Mouse (Mus musculus): Measurements from ENCODE around the gene Tmem150a. TPM values are rescaled to one million over a fixed set of nuclear protein-coding genes. Genes with fewer than 3 reads are reported as not detected.

Gene Tmem150a
- polyA plus RNA-seq (2012; rRNA removed; ENCODE audit: low replicate concordance): 44.1 and 44.7 TPM in 2 replicates

GRCm38 (mm10) chr6:72355066-72355911 is at the start of gene Tmem150a:
TSS of gene Tmem150a (plus strand) at chr6:72355447.

GRCm38 (mm10) chr6:72345074-72345567 is 10.1 kb upstream of the Tmem150a start, which contains the start of gene Usp39:
TSS of gene Usp39 (minus strand) at chr6:72345184.

GRCm38 (mm10) chr6:72347166-72347941 is 7.9 kb upstream of the Tmem150a start, which contains the start of gene 0610030E20Rik:
TSS of gene 0610030E20Rik (plus strand) at chr6:72347317.

GRCm38 (mm10) chr6:72366844-72367443 is 11.7 kb downstream of the Tmem150a start, which contains the start of gene Rnf181:
TSS of gene Rnf181 (minus strand) at chr6:72366956.

GRCm38 (mm10) chr6:72380131-72380770 is 25.0 kb downstream of the Tmem150a start, which contains the start of gene Vamp5:
TSS of gene Vamp5 (minus strand) at chr6:72380468.

GRCm38 (mm10) chr6:72389941-72390771 is 34.9 kb downstream of the Tmem150a start, which contains the start of gene Vamp8:
TSS of gene Vamp8 (minus strand) at chr6:72390703.

Other genes starting within 250 kb of the Tmem150a start
- gene Atoh8, start 119.9 kb upstream of the Tmem150a start, polyA plus RNA-seq (2012; rRNA removed; ENCODE audit: low replicate concordance): 5.4 and 8.8 TPM in 2 replicates
- 0.60 and 0.72 TPM in 2 replicates for gene Sftpb, start 50.8 kb upstream of the Tmem150a start, polyA plus RNA-seq (2012; rRNA removed; ENCODE audit: low replicate concordance)
- gene Usp39, start 10.3 kb upstream of the Tmem150a start, polyA plus RNA-seq (2012; rRNA removed; ENCODE audit: low replicate concordance): 4.9 and 5.8 TPM in 2 replicates
- 6.6 and 9.1 TPM in 2 replicates for gene 0610030E20Rik, start 8.1 kb upstream of the Tmem150a start, polyA plus RNA-seq (2012; rRNA removed; ENCODE audit: low replicate concordance)
- gene Rnf181, start 11.5 kb downstream of the Tmem150a start, polyA plus RNA-seq (2012; rRNA removed; ENCODE audit: low replicate concordance): 90.6 and 127 TPM in 2 replicates
- gene Vamp5, start 25.0 kb downstream of the Tmem150a start, polyA plus RNA-seq (2012; rRNA removed; ENCODE audit: low replicate concordance): 14.0 and 23.5 TPM in 2 replicates
- gene Vamp8, start 35.3 kb downstream of the Tmem150a start, polyA plus RNA-seq (2012; rRNA removed; ENCODE audit: low replicate concordance): 184 and 294 TPM in 2 replicates
- gene Ggcx, start 58.9 kb downstream of the Tmem150a start, polyA plus RNA-seq (2012; rRNA removed; ENCODE audit: low replicate concordance): 6.8 and 12.1 TPM in 2 replicates
- 20.1 and 71.9 TPM in 2 replicates for gene Mat2a, start 84.1 kb downstream of the Tmem150a start, polyA plus RNA-seq (2012; rRNA removed; ENCODE audit: low replicate concordance)
- 13.8 and 21.4 TPM in 2 replicates for gene Sh2d6, start 166.3 kb downstream of the Tmem150a start, polyA plus RNA-seq (2012; rRNA removed; ENCODE audit: low replicate concordance)
- gene Capg, start 188.9 kb downstream of the Tmem150a start, polyA plus RNA-seq (2012; rRNA removed; ENCODE audit: low replicate concordance): 15.4 and 48.6 TPM in 2 replicates
- gene Elmod3, start 243.0 kb downstream of the Tmem150a start, polyA plus RNA-seq (2012; rRNA removed; ENCODE audit: low replicate concordance): 29.8 and 30.3 TPM in 2 replicates
- 145 and 185 TPM in 2 replicates for gene Retsat, start 243.0 kb downstream of the Tmem150a start, polyA plus RNA-seq (2012; rRNA removed; ENCODE audit: low replicate concordance)

All from duodenum, adult 2 months (tissue).